Mouse (Mus musculus): ENCODE results near the gene Phf1.
A peak's percentile ranks its signal among the peaks of the same experiment; 100 is the strongest.

The Phf1 gene

GRCm38 (mm10) chr17:26933885-26934827 is 1.3 kb downstream of the Phf1 start:
- DNase-seq (ENCODE audit: low read depth, low spot score) = no peak

DNA sequence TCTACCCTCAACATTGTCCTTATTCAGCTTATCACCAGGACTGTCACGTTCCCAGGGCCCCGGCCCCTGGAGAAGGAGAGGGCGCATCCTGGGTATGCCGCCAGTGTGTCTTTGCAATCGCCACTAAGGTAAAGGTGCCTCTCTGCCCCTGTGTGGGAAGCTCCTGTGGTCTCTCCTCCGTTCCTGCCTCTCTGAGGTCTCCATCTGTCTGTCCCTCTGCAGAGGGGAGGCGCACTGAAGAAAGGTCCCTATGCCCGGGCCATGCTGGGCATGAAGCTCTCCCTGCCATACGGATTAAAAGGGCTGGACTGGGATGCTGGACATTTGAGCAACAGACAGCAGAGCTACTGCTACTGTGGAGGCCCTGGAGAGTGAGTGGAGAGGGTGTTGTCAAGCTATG is 2.2 kb downstream of the Phf1 start:
- DNase-seq (ENCODE audit: low read depth, low spot score) = no peak

GRCm38 (mm10) chr17:26936453-26936852 is 3.6 kb downstream of the Phf1 start:
- DNase-seq (ENCODE audit: low read depth, low spot score) = no peak

DNA sequence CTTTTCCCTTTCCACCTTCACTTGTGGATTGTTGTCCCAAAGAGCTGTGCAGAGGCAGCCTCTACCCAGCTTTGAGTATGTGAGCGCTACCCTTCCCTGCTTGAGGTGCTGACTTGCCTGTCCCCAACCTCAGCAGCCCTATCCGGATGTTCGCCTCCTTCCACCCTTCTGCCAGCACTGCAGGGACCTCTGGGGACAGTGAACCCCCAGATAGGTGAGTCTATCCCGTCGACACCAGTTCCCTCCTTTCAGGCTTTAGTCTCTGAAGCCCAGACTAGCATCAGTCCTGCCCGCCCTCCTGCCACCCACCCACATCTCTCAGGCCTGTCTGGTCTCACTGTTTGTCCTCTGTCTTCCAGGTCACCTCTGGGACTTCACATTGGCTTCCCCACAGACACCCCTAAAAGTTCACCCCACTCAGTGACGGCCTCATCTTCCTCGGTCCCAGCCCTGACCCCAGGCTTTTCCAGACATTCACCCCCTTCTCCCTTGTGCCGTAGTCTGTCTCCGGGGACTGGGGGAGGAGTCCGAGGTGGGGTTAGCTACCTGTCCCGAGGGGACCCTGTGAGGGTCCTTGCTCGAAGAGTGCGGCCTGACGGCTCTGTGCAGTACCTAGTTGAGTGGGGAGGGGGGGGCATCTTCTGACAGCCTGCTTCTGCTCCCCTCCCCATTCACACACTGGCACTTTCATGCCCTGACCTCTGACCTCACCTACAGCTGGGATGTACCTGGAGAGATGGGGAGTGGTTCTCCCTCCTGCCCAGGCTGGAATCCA is 4.3 kb downstream of the Phf1 start:
- no peak for DNase-seq (ENCODE audit: low read depth, low spot score)

DNA sequence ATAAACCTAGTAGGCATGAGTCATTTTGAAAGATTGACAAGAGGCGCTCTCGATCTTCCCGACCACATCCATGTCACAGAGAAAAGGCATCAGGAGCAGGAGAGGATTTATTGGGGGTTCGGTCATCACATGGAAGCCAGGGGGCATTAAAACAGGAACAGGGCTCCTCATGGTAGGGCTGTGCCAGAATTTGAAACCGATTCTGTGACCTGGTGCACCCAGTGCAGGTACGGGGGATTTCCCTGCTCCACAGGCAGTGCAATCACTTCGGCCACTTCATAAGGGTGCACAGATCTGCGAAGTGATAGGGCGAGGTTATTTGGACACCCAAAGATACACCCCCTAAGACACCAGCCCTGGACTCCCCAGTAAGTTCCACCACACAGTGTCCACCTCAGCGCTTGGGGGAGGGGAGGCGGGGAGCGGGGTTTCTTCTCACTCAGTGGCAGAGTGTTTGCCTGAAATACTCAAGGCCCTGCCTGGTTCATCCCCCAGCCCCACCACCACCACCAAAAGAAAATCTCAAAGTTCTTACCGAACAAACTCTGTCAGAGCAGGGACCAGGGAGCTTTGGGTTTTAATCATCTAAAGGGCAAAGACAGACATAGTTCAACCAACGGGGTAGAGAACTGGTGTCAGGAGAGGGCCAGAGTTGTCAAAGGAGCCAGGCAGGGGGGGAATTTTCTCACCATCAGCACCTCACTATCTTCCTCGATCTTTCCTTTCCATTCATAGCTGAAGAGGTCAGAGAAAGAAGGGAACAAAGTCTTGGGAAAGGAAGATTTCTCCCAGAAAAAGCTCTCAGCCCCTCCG is 5.2 kb downstream of the Phf1 start:
- DNase-seq (ENCODE audit: low read depth, low spot score) = no peak

- DNase-seq (ENCODE audit: low read depth, low spot score) = no peak
Measured at GRCm38 (mm10) chr17:26938731-26939130, 5.9 kb downstream of the Phf1 start.

- DNase-seq (ENCODE audit: low read depth, low spot score) = peak; percentile 99
Measured at GRCm38 (mm10) chr17:26939178-26939972, 6.5 kb downstream of the Phf1 start, which contains the start of gene Cuta. Gene Cuta (minus strand): TSS chr17:26939569.

DNA sequence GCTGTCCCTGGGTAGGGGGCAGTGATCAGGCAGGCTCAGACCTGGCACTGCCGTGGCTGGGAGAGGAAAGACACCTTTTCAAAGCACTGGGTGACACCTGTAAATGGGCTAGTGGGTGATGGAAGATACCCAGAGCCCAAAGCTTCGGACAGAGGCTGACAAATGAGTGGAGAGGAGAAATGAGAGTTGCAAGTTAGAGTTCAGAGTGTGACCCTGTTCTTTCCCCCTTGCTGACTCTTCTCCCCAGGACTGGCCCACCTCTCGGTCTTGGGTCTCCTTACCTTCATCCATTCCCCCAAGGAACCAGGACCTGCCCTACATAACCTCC is 7.1 kb downstream of the Phf1 start:
- DNase-seq (ENCODE audit: low read depth, low spot score) = no peak

- no peak for DNase-seq (ENCODE audit: low read depth, low spot score)
Measured at GRCm38 (mm10) chr17:26941031-26941789, 8.4 kb downstream of the Phf1 start, which contains the start of gene Syngap1. Gene Syngap1 (plus strand): TSS chr17:26941253.

DNA sequence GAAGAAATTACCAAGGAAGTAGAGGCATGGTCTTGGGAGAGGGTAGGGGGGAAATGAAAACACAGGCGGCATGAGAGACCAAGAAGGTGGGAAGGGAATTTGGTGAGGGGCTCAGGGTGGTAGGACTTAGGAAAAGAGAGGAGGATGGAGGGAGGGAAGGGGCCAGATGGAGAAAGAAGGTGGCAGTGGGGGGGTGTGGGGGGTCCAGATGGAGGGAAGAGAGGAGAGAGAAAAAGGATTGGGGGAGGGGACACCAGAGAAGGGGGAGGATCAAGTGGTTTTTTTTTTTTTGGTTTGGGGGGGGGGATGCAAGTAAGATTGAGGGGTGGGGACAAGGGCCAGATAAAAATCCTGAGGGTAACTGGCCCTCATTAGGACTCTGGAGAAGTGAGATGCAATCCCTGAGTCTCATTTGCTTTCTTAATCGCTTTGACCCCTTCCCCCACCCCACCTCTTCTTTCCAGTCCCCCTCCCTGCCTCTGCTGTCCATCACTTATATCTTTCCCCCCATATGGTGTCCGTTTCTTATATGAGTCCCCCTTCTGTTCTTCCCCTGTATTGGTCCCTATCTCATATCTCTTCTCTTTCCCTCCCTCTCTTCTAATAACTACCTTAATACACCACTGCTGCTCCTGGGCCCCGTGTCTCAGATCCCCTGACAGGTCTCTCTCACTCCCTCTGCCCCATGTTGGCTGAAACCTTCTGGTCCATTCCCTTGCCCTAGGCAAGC is 9.2 kb downstream of the Phf1 start:
- no peak for DNase-seq (ENCODE audit: low read depth, low spot score)

DNA sequence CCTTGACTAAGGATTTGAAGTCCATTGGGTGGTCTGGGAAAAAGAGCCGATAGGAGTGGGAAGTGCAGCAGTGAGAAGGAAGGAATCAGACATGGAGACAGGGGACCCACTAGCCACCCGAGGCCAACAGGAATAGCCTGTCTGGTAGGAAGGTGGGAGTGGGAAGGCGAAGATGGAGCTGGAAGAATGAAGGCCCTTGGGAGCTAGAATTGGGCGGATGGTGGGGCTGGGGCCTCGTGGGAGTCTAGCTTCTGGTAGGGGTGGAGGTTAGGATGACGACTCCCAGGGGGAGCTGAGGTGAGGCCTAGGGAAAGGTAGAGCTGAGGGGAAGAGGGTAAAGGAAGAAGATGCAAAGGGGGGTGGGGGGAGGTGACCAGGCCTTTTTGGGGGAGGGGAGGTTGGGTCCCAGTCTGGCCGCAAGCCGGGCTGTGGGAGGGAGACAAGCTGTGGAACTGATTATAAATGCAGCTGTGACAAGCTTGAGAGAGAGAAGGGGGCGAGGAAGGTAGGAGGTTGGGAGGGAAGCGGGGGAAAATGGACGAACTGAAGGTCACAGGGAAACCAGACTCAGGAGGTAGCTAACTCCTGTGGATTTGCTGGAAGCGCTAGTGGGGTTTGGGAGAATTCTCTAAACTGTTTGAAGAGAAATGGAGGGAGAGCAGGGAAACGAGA is 13.1 kb downstream of the Phf1 start:
- DNase-seq (ENCODE audit: low read depth, low spot score) = no peak

GRCm38 (mm10) chr17:26946567-26946966 is 13.7 kb downstream of the Phf1 start:
- no peak for DNase-seq (ENCODE audit: low read depth, low spot score)

DNA sequence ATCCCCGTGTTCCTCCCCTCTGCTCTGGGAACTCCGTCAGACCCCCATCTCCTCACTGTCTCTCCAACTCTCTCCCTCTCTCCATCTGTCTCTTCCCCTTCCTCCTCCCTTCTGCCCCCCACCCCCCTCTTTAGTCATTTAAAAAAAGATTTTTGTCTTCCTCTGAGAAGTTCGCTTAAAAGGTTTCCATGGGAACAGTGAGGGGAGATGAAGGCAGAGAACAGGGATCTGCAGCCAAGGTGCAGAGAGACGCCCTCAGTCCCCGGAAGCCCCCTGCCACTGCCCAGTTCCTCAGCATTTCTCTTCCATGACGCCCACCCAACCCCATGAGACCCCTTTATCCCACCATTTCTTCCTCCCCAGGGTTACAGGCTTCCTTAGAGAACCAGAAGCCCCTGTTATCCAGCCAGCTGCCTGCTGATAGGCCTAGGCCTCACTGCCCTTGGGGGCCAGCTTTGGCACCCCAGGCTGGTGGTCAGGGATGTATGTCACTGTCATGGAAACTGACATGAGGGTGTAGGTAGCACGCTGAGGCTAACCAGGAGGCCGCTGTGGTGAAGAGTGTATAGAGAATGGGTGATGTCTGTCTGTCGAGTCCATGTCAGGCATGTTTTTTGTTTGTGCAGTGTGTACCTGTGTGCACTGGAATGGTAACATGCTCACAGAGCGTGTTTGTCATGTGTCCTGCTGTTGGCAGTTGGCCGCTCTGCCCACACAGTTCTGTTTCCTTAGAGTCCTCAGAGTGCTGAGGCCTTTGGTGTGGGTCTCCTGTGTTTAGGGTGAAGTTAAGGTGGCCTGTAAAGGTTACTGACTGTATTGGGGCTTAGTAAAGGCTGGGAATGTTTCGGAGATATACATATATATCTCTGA is 14.6 kb downstream of the Phf1 start:
- no peak for DNase-seq (ENCODE audit: low read depth, low spot score)

- DNase-seq (ENCODE audit: low read depth, low spot score) = no peak
Measured at GRCm38 (mm10) chr17:26948316-26949050, 15.6 kb downstream of the Phf1 start.

DNA sequence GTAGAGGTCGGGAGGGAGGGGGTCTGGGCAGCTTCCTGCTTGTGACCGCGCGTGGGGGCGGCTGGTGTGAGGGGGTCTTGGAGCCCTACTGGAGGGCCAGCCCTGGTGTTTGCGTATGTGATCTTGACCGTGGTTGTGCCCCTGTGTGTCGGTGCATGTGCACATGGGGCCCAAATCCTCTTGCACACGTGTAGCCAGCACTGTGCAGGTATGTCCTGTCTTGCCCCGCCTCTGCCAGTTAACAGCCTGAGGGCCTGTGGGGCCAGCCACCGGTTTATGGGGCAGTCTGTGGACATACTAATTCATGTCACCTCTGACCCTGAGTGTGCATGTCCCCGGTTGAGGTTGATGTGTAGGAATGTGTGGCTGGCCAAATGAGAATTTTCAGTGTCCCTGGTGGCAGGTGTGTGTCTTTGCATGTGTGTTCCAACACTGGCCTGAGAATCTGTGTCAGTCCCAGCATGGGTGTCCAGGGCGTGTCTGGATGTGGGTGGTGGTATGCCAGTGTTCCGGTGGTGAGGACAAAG is 16.3 kb downstream of the Phf1 start:
- DNase-seq (ENCODE audit: low read depth, low spot score) = peak; percentile 45

GRCm38 (mm10) chr17:26949866-26950265 is 17.0 kb downstream of the Phf1 start:
- no peak for DNase-seq (ENCODE audit: low read depth, low spot score)
